8 mouse cellular contexts compared by ENCODE assay signal in genomic region chr4:95303337-95303736, GRCm38 (mm10).
A peak's percentile ranks its signal among the peaks of the same experiment; 100 is the strongest.
DNase-seq lines count a peak whose midpoint lies in the region; ATAC-seq lines count a peak whose summit lies in the region.

No protein-coding gene starts in this region.

- H3K36me3 ChIP-seq in heart, embryonic 11.5 days (ENCODE audit: control insufficient read depth, insufficient read depth, low read length) = no peaks in the 10 kb centered on the region
- no peaks in the 10 kb centered on the region for H3K36me3 ChIP-seq in midbrain, embryonic 14.5 days (ENCODE audit: control insufficient read depth, insufficient read depth, low read length)
- no peaks in the 10 kb centered on the region for H3K36me3 ChIP-seq in forebrain, embryonic 14.5 days (ENCODE audit: control insufficient read depth, insufficient read depth, low read length)

- H3K4me3 ChIP-seq in heart, embryonic 11.5 days (ENCODE audit: low read depth, low read length) = no peak overlapping the region
- H3K4me3 ChIP-seq in midbrain, embryonic 14.5 days (replicated peaks; ENCODE audit: low read depth, low read length) = no peak overlapping the region
- no peak overlapping the region for H3K4me3 ChIP-seq in forebrain, embryonic 14.5 days (ENCODE audit: low read depth, low read length)

- H3K9ac ChIP-seq in heart, embryonic 11.5 days (ENCODE audit: low read depth, low read length) = no peak overlapping the region; the same call in 1 of the 2 replicates
- no peak overlapping the region for H3K9ac ChIP-seq in midbrain, embryonic 14.5 days (replicated peaks; ENCODE audit: low read length)
- H3K9ac ChIP-seq in forebrain, embryonic 14.5 days (ENCODE audit: low read length) = no peak overlapping the region

- no peaks in the 10 kb centered on the region for H3K27me3 ChIP-seq in heart, embryonic 11.5 days (ENCODE audit: control insufficient read depth, insufficient read depth, low read length)
- H3K27me3 ChIP-seq in midbrain, embryonic 14.5 days (ENCODE audit: control insufficient read depth, insufficient read depth, low read length) = no peaks in the 10 kb centered on the region
- no peaks in the 10 kb centered on the region for H3K27me3 ChIP-seq in forebrain, embryonic 14.5 days (replicated peaks; ENCODE audit: control insufficient read depth, insufficient read depth, low read length)

- ATAC-seq in heart, embryonic 11.5 days (replicated peaks; ENCODE audit: insufficient number of reproducible peaks, low FRiP score, low TSS enrichment) = no peak
- ATAC-seq in inflammation-experienced regulatory T-cells, adult 6 months = peak; percentile 92
- peak; percentile 84 for ATAC-seq in megakaryocyte, adult 5-6 weeks (ENCODE audit: poor library complexity, severe bottlenecking)
- ATAC-seq in midbrain, embryonic 14.5 days (ENCODE audit: low FRiP score, low TSS enrichment) = no peak
- ATAC-seq in forebrain, embryonic 14.5 days = no peak

- no peaks in the 10 kb centered on the region for H3K4me1 ChIP-seq in heart, embryonic 11.5 days (ENCODE audit: control insufficient read depth, insufficient read depth, low read length)
- no peaks in the 10 kb centered on the region for H3K4me1 ChIP-seq in midbrain, embryonic 14.5 days (ENCODE audit: control insufficient read depth, insufficient read depth, low read length)
- H3K4me1 ChIP-seq in forebrain, embryonic 14.5 days (ENCODE audit: control insufficient read depth, insufficient read depth, low read length) = peaks cover 6% of the 10 kb centered on the region

- DNase-seq in heart, adult 18-20 months = peak; percentile 59 to 69
- DNase-seq in c-Kit-positive CD71-negative TER-119-negative erythroid progenitor cells, embryonic 14.5 days (ENCODE audit: low read depth) = peak; percentile 9
- DNase-seq in thymus, postnatal 4 days = peak; percentile 38
- no peak for DNase-seq in midbrain, embryonic 14.5 days
- DNase-seq in forebrain, embryonic 14.5 days (ENCODE audit: low spot score) = no peak

- H3K4me2 ChIP-seq in heart, embryonic 11.5 days = no peak overlapping the region
- H3K4me2 ChIP-seq in midbrain, embryonic 14.5 days (ENCODE audit: low read length) = no peak overlapping the region
- H3K4me2 ChIP-seq in forebrain, embryonic 14.5 days (ENCODE audit: low read length) = no peak overlapping the region

- WGBS in heart, embryonic 11.5 days (ENCODE audit: insufficient replicate concordance) = 56% methylated on average over 2 of the region's 2 CpGs
- WGBS in midbrain, embryonic 14.5 days = 29% methylated on average over 2 of the region's 2 CpGs
- 25% methylated on average over 2 of the region's 2 CpGs for WGBS in forebrain, embryonic 14.5 days

- no peak overlapping the region for H3K27ac ChIP-seq in heart, embryonic 11.5 days (ENCODE audit: low read depth, low read length)
- no peak overlapping the region for H3K27ac ChIP-seq in midbrain, embryonic 14.5 days (replicated peaks; ENCODE audit: low read depth, low read length)
- no peak overlapping the region for H3K27ac ChIP-seq in forebrain, embryonic 14.5 days (ENCODE audit: low read depth, low read length)

- no peaks in the 10 kb centered on the region for H3K9me3 ChIP-seq in heart, embryonic 11.5 days (replicated peaks; ENCODE audit: control insufficient read depth, low read length)
- H3K9me3 ChIP-seq in midbrain, embryonic 14.5 days (ENCODE audit: control insufficient read depth, low read length) = no peaks in the 10 kb centered on the region
- H3K9me3 ChIP-seq in forebrain, embryonic 14.5 days (replicated peaks; ENCODE audit: control insufficient read depth, low read length) = no peaks in the 10 kb centered on the region

Comparison
In these comparisons a context has a peak if more than half of its experiments do, and no peak if none do; other contexts are left out.
1. DNase-seq: peak in heart, adult 18-20 months (2 of 2), c-Kit-positive CD71-negative TER-119-negative erythroid progenitor cells, embryonic 14.5 days (single experiment) and thymus, postnatal 4 days (single experiment); none in midbrain, embryonic 14.5 days (single experiment) and forebrain, embryonic 14.5 days (single experiment).
2. ATAC-seq: peak in inflammation-experienced regulatory T-cells, adult 6 months (single experiment) and megakaryocyte, adult 5-6 weeks (single experiment); none in heart, embryonic 11.5 days (single experiment), midbrain, embryonic 14.5 days (single experiment) and forebrain, embryonic 14.5 days (single experiment).